Mouse (Mus musculus) embryonic facial prominence, embryonic 10.5 days (tissue): Measurements from ENCODE around the gene Espn. TPM values are rescaled to one million over a fixed set of nuclear protein-coding genes. Genes with fewer than 3 reads are reported as not detected.

ENCODE experiments used
- DNase-seq: peaks from one replicate; pipeline ENCODE4 v3.0.0-alpha.2; 2017; ENCODE audit warnings: low spot score
- H3K27ac ChIP-seq: fragments of 300-500 bp; sonication (generic); replicated peaks from 2 replicates; pipeline ENCODE4 v1.5.1; 2016; ENCODE audit warnings: mild to moderate bottlenecking
- H3K27me3 ChIP-seq: fragments of 300-500 bp; sonication (generic); replicated peaks from 2 replicates; pipeline ENCODE4 v1.6.1; 2016; ENCODE audit warnings: low read depth, mild to moderate bottlenecking; ENCODE audit not compliant: poor library complexity, severe bottlenecking
- H3K36me3 ChIP-seq: fragments of 300-500 bp; sonication (generic); replicated peaks from 2 replicates; pipeline ENCODE4 v1.6.1; 2016; ENCODE audit warnings: mild to moderate bottlenecking, moderate library complexity
- H3K4me1 ChIP-seq: fragments of 300-500 bp; sonication (generic); 2 replicates; pipeline ENCODE4 v1.6.1; 2016
- H3K4me3 ChIP-seq: fragments of 300-500 bp; sonication (generic); 2 replicates; pipeline ENCODE4 v1.5.1; 2016; ENCODE audit warnings: mild to moderate bottlenecking, moderate library complexity
- H3K9me3 ChIP-seq: fragments of 300-500 bp; sonication (generic); 2 replicates; pipeline ENCODE4 v1.6.1; 2016; ENCODE audit warnings: mild to moderate bottlenecking
- WGBS: fragments of 180-500 bp; shearing (Covaris S2); methylation state at CpG from one replicate; pipeline ENCODE4 v1.1.7; 2016; 5-methylcytosine and 5-hydroxymethylcytosine counted together
- polyA plus RNA-seq: library from polyadenylated mRNA; unstranded; fragments of >200 nt; fragmentation: Nextera tagmentation; extraction: Ambion mirVana; gene quantifications from 2 replicates; pipeline ENCODE4 v1.2.1, GENCODE M21; 2016

Gene Espn
- polyA plus RNA-seq, 1 experiment from 2014 or later, result 10.3 TPM

DNA sequence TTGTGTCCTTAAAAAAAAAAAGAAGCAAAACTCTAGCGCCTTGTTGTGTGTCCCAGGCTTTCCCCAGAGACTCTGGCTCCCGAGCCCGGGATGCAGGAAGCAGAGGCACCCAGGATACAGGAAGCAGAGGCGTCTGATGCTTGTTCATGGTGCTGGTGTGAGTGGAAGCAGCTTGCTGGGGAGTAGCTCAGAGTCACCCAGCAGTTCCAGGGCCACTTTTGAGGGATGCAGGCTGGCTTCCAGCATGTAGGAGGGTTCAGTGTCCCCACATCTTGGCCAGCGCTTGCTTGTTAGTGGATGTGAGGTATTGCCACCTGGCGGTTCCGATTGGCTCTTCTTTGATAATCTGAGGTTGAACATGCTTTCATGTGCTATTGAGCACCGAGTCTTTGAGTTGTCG, 35.0 kb upstream of the Espn start:
- WGBS, result 91% methylated on average over 9 of the region's 9 CpGs
- no peaks in the 10 kb centered on the region for H3K9me3 ChIP-seq
- H3K4me1 ChIP-seq, result peaks cover 44% of the 10 kb centered on the region
- H3K36me3 ChIP-seq, result 0 out of 2 replicates have a peak, but pooled peaks cover 4% of the 10 kb centered on the region
- no peak for DNase-seq
- no peak overlapping the region for H3K27ac ChIP-seq
- no peak overlapping the region for H3K4me3 ChIP-seq
- H3K27me3 ChIP-seq, result peaks cover 9% of the 10 kb centered on the region; the same call in 1 of the 2 replicates

DNA sequence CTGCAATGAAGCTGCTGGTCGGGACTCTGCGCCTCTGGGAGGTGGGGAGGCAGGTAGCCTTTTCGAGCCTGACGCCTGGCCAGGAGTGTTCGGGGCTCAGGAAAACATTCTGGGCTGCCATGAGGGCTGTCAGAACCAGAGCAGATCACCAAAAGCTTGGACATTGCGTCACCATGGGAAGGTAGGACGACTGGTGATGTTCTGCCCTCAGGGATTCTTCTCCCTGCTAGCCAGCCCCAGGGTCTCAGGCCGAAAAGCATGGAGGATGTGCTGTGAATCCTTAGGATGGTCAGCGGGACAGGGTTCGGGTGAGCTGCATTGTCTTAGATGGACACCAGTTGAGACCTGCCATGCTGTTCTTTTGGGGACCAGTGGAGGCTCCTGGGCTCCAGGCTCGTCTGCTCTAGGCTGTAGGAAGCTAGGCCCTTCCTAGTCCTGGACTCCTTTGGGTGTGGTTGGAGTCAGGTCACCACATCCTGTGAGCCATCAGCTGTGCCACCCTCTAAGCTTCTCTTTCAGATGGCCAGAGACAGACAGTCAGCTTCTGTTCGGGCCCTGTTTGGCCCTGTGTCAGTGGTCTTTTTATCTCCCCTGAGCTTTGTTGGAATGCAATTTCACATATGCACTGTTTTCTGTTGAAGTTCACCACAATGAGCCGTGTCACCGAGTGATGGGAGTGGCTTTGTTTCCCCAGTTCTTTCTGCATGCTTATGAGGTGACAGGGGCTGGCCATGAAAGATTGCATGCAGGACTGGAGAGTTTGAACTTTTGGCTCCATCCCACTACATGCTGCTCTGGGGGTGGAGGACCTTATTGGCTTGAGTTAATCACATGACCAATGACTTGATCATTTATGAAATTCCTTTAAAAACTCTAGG, 34.3 kb upstream of the Espn start:
- H3K36me3 ChIP-seq, result 0 out of 2 replicates have a peak, but pooled peaks cover 4% of the 10 kb centered on the region
- peaks cover 42% of the 10 kb centered on the region for H3K4me1 ChIP-seq
- peaks cover 9% of the 10 kb centered on the region; the same call in 1 of the 2 replicates for H3K27me3 ChIP-seq
- 46% methylated on average over 14 of the region's 14 CpGs for WGBS
- no peak for DNase-seq
- H3K9me3 ChIP-seq, result no peaks in the 10 kb centered on the region
- peak overlapping the region; percentile 83 for H3K27ac ChIP-seq
- H3K4me3 ChIP-seq, result peak overlapping the region; percentile 46

DNA sequence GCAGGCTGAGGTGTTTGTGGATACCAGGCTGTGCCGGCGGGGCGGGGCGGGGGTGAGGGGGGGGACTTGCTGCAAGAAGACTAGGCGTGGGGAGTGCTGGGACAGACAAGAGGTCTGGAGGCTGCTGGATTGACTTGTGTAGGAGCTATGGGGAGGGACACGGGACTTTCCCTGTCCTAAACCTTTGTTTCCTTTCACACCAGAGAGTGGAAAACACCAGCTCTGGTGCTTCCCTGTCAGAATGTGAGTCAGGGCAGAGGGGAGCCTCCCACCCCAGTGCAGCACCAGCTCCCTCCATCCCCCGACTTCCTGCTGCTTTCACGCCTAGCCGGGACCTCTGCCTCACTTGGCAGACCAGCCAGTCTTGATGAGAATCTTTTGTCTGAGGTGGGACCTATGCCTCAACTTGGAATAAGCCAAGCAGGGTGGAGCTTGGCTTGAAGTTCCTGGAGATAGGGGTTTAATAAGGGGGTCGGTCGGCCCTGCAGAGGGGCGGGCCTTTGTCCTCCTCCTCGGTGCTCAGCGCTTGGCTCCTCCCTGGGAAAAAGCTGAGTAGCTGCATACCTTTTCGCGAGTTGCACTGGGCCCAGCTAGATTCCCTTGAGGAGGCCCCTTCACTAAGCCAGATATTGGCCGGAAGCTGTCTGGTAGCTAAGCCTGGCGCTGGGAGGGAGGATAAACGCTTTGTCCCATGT, 33.5 kb upstream of the Espn start:
- peaks cover 11% of the 10 kb centered on the region for H3K27me3 ChIP-seq
- H3K4me3 ChIP-seq, result peak overlapping the region; percentile 46
- peak; percentile 62 for DNase-seq
- H3K9me3 ChIP-seq, result no peaks in the 10 kb centered on the region
- peak overlapping the region; percentile 83 for H3K27ac ChIP-seq
- H3K36me3 ChIP-seq, result 0 out of 2 replicates have a peak, but pooled peaks cover 4% of the 10 kb centered on the region
- H3K4me1 ChIP-seq, result peaks cover 35% of the 10 kb centered on the region
- 2% methylated on average over 19 of the region's 19 CpGs for WGBS

DNA sequence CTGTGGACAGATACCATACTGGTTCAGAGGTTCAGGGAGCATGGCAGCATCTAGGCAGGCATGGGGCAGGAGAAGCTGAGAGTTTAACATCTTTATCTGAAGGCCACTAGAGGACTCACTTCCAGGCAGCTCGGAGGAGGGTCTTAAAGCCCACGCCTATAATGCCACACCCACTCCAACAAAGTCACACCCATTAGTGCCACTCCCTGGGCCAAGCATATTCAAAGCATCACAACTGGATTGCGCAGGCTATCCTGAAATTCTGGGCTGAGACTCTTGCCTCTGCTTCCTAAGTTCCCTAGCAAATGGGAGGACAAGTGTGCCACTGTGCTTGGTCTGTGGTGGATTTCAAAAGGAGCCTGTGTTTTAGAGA, 33.0 kb upstream of the Espn start:
- peak; percentile 58 for DNase-seq
- Histone ChIP-seq H3K36me3 (0 out of 2 replicates have a peak, but pooled peaks cover 4% of the 10 kb centered on the region), H3K4me3 (peak overlapping the region; percentile 46), H3K27me3 (peaks cover 16% of the 10 kb centered on the region), H3K4me1 (peaks cover 29% of the 10 kb centered on the region), H3K9me3 (no peaks in the 10 kb centered on the region), H3K27ac (peak overlapping the region; percentile 83)
- WGBS, result 6% methylated on average over 3 of the region's 3 CpGs

DNA sequence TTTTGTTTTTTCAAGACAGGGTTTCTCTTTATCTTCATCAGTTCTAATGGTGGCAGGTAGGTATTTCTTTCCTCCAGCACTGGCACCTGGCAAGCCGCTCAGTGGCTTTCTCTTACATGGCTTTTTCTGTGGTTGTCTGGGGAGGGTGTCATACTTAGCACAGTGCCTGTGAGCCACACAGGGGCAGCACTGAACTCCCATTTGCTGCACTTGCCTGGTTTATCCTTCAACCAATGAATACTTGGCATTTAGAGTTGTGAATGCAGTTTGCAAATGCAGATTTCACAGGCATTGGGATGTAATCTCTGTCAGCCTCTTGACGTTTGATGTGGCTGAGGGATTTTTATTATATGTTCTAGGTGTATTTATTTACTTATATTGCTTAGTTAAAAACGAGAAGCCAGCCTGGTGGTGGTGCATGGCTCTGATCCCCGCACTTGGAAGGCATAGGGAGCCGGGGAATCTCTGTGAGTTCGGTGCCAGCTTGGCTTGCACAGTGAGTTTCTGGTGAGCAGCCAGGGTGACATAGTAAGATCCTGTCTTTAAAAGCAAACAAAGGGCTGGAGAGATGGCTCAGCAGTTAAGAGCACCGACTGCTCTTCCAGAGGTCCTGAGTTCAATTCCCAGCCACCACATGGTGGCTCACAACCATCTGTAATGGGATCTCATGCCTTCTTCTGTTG, 32.3 kb upstream of the Espn start:
- WGBS, result 71% methylated on average over 7 of the region's 7 CpGs

DNA sequence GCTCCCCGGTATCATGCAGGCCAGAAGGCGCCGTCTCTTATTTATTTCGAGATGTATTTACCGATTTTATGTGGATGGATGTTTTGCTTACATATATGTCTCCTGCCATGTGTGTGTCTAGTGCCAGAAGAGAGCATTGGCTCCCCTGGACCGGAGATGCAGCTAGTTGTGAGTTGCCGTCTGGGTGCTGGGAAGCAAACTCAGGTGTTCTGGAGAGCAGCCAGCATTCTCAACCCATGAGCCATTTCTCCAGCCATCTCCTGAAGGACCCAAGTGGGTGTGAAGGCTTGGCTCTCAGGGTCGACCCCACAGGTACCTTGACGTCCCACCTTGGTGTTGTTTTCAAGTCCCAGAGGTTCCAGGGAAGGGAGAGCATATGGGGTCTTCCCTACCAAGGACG, 30.0 kb upstream of the Espn start:
- no peak for DNase-seq
- Histone ChIP-seq H3K4me1 (peaks cover 49% of the 10 kb centered on the region), H3K27me3 (peaks cover 41% of the 10 kb centered on the region), H3K4me3 (no peak overlapping the region), H3K36me3 (0 out of 2 replicates have a peak, but pooled peaks cover 4% of the 10 kb centered on the region), H3K27ac (no peak overlapping the region), H3K9me3 (no peaks in the 10 kb centered on the region)
- 84% methylated on average over 10 of the region's 10 CpGs for WGBS

More for the DNA sequence above, 32.3 kb upstream of the Espn start:
- Histone ChIP-seq H3K36me3 (0 out of 2 replicates have a peak, but pooled peaks cover 4% of the 10 kb centered on the region), H3K27me3 (peaks cover 22% of the 10 kb centered on the region), H3K4me3 (no peak overlapping the region), H3K9me3 (no peaks in the 10 kb centered on the region), H3K4me1 (peaks cover 27% of the 10 kb centered on the region), H3K27ac (no peak overlapping the region)
- no peak for DNase-seq

DNA sequence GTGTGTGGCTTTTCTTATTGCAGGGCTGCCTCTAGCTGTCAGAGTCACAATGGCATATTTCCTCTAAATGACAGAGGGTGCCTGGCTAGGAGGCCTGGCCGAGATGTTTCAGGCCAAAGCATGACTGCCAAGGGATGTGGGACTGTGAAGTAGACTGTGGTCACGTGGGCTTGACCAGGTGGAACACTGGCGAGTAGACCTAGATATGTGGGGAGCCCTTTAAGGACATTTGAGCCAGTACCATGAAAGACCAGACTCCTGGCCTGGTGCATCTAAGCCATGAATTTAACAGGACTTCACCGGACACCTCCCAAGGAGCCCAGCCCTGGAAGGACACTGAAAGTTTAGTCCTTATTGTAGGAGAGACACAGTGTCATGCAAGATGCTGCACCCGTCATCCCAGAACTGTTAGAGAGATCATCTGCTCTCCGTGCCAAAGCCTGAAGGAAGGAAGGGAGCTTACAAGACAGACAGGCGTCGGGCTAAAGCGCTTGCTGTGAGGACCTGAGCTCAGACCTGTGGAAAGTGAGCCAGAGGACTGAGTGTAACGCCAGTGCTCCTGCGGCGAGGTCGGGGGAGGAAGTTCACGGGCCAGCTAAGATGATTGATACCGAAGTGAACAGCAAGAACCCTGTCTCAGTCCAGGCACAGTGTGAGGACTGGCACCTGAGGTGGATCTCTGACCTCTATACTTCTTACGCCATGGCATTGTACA, 27.9 kb upstream of the Espn start:
- 0 out of 2 replicates have a peak, but pooled peaks cover 4% of the 10 kb centered on the region for H3K36me3 ChIP-seq
- H3K4me3 ChIP-seq, result no peak overlapping the region
- no peaks in the 10 kb centered on the region for H3K9me3 ChIP-seq
- H3K27ac ChIP-seq, result no peak overlapping the region
- H3K27me3 ChIP-seq, result peaks cover 52% of the 10 kb centered on the region
- H3K4me1 ChIP-seq, result peaks cover 29% of the 10 kb centered on the region
- DNase-seq, result no peak
- WGBS, result 87% methylated on average over 16 of the region's 16 CpGs

DNA sequence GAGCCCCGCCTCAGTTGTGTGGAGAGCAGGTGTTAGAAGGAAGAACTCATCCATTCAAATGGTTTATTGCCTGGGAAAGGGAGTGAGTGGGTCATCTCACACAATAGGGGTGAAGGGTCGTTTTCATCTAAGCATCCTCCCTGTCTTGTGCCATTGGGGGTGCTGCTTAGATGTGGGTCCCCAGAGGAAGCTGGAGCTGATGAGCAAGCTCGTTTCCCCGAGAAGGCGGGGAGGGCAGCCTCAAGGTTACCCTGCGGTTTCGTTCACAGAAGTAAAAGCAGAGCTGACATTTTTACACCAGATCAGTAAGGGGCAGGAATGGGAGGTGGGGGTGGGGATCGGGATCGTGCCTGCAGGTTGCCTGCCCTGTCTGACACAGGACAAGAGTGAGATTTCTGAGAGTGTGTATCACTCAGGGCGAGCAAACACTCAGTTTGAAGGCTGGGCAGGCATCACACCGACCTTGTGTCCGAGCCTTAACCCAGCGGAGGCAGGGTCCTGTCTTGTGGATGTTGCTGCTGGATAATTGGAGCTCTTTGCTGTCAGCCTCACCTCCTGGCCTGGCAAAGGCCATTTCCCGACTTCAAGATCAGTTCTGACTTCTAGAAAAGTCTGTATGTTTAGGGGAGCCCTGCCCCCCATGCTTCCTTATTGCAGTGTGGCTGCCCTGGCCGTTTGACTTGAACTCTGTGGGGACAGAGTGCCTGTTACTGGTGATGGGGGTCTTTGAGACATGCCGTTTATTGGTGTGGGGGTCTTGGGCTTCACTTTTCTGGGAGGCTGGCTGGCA, 26.9 kb upstream of the Espn start:
- WGBS, result 37% methylated on average over 16 of the region's 16 CpGs
- H3K27me3 ChIP-seq, result peaks cover 62% of the 10 kb centered on the region
- H3K4me1 ChIP-seq, result peaks cover 25% of the 10 kb centered on the region
- DNase-seq, result no peak
- H3K4me3 ChIP-seq, result peak overlapping the region; percentile 76
- H3K27ac ChIP-seq, result peak overlapping the region; percentile 93; the same call in 1 of the 2 replicates
- H3K9me3 ChIP-seq, result no peaks in the 10 kb centered on the region
- H3K36me3 ChIP-seq, result 0 out of 2 replicates have a peak, but pooled peaks cover 4% of the 10 kb centered on the region

DNA sequence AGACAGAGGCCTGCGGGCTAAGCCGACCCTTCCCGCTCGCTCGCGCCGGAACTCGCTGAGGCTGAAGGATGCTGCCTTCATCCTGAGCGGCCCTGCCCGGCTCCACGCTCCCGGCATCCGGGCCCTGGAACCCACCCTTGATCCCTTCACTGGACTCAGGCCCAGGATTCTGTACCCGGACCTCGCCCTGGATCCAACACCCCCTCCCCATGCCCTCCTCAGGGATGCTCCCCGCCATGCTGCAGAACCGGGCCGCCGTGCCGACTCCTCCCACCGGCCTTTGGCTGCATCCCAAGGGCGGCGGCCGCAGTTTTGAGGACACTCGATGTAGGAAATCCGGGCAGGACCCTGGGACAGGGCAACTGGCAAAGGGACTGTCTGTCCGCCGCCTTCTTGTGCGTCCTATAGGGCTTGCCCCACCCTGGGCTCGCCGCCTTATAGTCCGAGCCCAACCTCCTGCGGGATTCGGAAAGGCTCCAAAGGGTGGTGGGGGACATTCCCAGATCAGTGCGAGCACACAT, 26.2 kb upstream of the Espn start:
- no peak for DNase-seq
- peaks cover 69% of the 10 kb centered on the region for H3K27me3 ChIP-seq
- peak overlapping the region; percentile 76 for H3K4me3 ChIP-seq
- WGBS, result under 1% methylated on average over 35 of the region's 35 CpGs
- peaks cover 25% of the 10 kb centered on the region for H3K4me1 ChIP-seq
- peak overlapping the region; percentile 93 for H3K27ac ChIP-seq
- H3K36me3 ChIP-seq, result 0 out of 2 replicates have a peak, but pooled peaks cover 4% of the 10 kb centered on the region
- no peaks in the 10 kb centered on the region for H3K9me3 ChIP-seq

DNA sequence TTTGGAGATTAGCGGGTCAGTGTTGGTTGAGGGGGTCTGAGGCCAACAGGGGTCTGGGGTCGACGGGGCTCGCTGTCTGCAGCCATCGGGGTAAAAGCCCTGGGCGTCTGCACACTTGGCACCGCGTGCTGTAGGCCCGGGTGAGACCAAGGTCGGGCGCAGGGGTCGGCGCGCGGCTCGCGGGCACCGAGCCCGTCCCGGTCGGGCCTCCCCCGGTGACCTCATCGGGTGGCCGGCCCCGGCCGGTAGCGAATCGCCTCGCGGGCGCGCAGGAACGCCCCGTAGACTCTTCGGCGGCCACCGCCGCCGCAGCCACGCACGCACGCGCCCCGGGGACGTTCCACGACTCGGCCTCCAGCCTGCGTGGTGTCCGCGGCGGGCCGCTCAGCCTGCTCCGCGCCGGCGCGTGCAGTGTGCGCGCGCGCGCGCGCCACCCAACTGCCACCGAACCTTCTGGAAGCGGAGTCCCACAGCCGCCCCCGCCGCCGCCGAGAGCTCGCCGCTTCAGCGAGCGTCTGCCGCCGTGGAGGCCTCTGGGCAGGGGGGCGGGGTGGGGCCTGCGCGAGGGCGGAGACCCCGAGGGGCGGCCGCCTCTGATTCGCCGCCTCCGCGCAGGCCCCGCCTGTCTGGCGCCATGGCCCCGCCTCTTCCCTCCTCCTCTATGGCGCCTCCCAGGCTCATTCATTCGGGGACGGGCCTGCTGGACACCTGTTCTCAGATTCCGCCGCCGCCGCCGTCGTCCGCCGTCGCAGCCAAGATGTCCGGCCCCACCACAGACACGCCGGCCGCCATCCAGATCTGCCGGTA, 25.6 kb upstream of the Espn start, which contains the start of gene Acot7:
Gene Acot7 (plus strand): TSS at position 598 of the 807 bp plus-strand sequence.
- DNase-seq, result peak; percentile 96
- Histone ChIP-seq H3K4me3 (peak within 1 kb of the TSS; percentile 76), H3K27ac (peak within 1 kb of the TSS; percentile 93), H3K36me3 (0 out of 2 replicates have a peak, but pooled peaks cover 4% of the 10 kb centered on the region), H3K9me3 (no peaks in the 10 kb centered on the region), H3K4me1 (peaks cover 25% of the 10 kb centered on the region), H3K27me3 (peaks cover 71% of the 10 kb centered on the region)
- under 1% methylated on average over 105 of the region's 108 CpGs for WGBS
